8 mouse cellular contexts compared by ENCODE assay signal in the genomic region with DNA sequence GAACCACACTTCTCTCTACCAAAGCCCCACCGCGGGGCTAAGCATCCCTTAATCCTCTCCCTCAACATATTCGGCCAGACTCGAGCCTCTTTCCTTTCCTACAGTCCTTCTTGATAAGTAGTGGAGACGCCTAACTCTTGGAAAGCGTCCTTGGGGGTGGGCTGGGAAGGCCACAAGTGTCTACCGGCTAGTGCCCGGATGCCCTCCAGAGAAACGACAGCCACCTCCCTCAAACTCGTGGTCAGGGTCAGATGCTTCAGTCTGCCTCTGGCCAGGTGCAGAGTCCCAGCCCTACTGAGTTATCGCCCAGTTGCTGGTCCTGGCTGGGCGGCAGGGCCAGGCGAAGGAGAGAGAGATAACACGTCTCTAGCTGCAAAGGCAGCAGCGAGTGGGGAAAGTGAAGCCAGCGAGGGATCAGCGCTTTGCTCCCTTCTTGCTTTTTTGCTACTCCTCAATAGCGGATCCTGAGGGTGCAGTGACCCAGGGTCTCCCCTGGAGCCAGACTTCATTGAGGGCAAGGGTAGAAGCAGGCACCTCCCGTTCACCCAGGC. TPM values are rescaled to one million over a fixed set of nuclear protein-coding genes. Genes with fewer than 3 reads are reported as not detected.
DNase-seq lines count a peak whose midpoint lies in the region; ATAC-seq lines count a peak whose summit lies in the region.

No protein-coding gene starts in this region.

- H3K36me3 ChIP-seq in embryonic facial prominence, embryonic 14.5 days (ENCODE audit: control insufficient read depth, insufficient read depth, low read length): no peaks in the 10 kb centered on the region
- H3K36me3 ChIP-seq in midbrain, embryonic 13.5 days: no peaks in the 10 kb centered on the region

- H3K4me2 ChIP-seq in embryonic facial prominence, embryonic 14.5 days (ENCODE audit: low read depth, low read length): peak overlapping the region; percentile 97
- peak overlapping the region; percentile 70 for H3K4me2 ChIP-seq in midbrain, embryonic 13.5 days (replicated peaks)

- no peak overlapping the region for H3K27ac ChIP-seq in embryonic facial prominence, embryonic 14.5 days (replicated peaks; ENCODE audit: low read depth, low read length)
- H3K27ac ChIP-seq in midbrain, embryonic 13.5 days: no peak overlapping the region

- peaks cover 30% of the 10 kb centered on the region for H3K4me1 ChIP-seq in embryonic facial prominence, embryonic 14.5 days (ENCODE audit: control insufficient read depth, insufficient read depth, low read length)
- peaks cover 53% of the 10 kb centered on the region for H3K4me1 ChIP-seq in midbrain, embryonic 13.5 days (replicated peaks)

- peak; percentile 21 for DNase-seq in cerebellum, adult 8-10 months
- no peak for DNase-seq in cerebellum, adult 18-20 months
- DNase-seq in 3134 (ENCODE audit: extremely low read depth, insufficient read length, low spot score): peak; percentile 48
- no peak for DNase-seq in embryonic facial prominence, embryonic 14.5 days (ENCODE audit: low spot score)
- DNase-seq in induced T-regulatory cell, adult 2 months (ENCODE audit: low read depth): peak; percentile 59
- DNase-seq in frontal cortex, adult 2 months (ENCODE audit: extremely low spot score in 1 of 2, low spot score in 1 of 2): no peak

- ATAC-seq in embryonic facial prominence, embryonic 14.5 days (ENCODE audit: low read depth): no peak
- ATAC-seq in midbrain, embryonic 13.5 days: no peak
- no peak for ATAC-seq in activated CD4-positive, CD25-positive, alpha-beta regulatory T cell, adult 4 months

- H3K9ac ChIP-seq in embryonic facial prominence, embryonic 14.5 days (ENCODE audit: low read depth, low read length): peak overlapping the region; percentile 61
- H3K9ac ChIP-seq in midbrain, embryonic 13.5 days (replicated peaks): peak overlapping the region; percentile 54

- no peaks in the 10 kb centered on the region for H3K9me3 ChIP-seq in embryonic facial prominence, embryonic 14.5 days (ENCODE audit: control insufficient read depth, low read length)
- H3K9me3 ChIP-seq in midbrain, embryonic 13.5 days: no peaks in the 10 kb centered on the region

- H3K4me3 ChIP-seq in embryonic facial prominence, embryonic 14.5 days (ENCODE audit: low read depth, low read length): peak overlapping the region; percentile 74
- peak overlapping the region; percentile 44 for H3K4me3 ChIP-seq in midbrain, embryonic 13.5 days (replicated peaks)

- peaks cover 28% of the 10 kb centered on the region for H3K27me3 ChIP-seq in embryonic facial prominence, embryonic 14.5 days (replicated peaks; ENCODE audit: control insufficient read depth, insufficient read depth, low read length)
- peaks cover 25% of the 10 kb centered on the region for H3K27me3 ChIP-seq in midbrain, embryonic 13.5 days

- 13% methylated on average over 19 of the region's 19 CpGs for WGBS in embryonic facial prominence, embryonic 14.5 days
- 5% methylated on average over 19 of the region's 19 CpGs for WGBS in midbrain, embryonic 13.5 days

RNA-seq across cellular contexts. Expression of a gene that starts 0.6 kb away (rescaled TPM):
- 2.3 and 3.3 TPM in 2 replicates for polyA plus RNA-seq in embryonic facial prominence, embryonic 14.5 days (2014; fragmentation: Nextera tagmentation; extraction: Ambion mirVana)
- polyA plus RNA-seq in midbrain, embryonic 13.5 days (2015; fragmentation: Nextera tagmentation; extraction: Ambion mirVana): 2.4 and 2.6 TPM in 2 replicates
- 1 to 10 TPM; 2.3 to 2.6 TPM for polyA plus RNA-seq in activated CD4-positive, CD25-positive, alpha-beta regulatory T cell, adult 4 months (2017; shearing (Covaris generic))
- 0.48 and 0.66 TPM in 2 replicates for polyA plus RNA-seq in frontal cortex, adult 2 months (2012; rRNA removed)

RNA-seq across cellular contexts. Expression of a gene that starts 1.4 kb away (rescaled TPM):
- polyA plus RNA-seq in embryonic facial prominence, embryonic 14.5 days (2014; fragmentation: Nextera tagmentation; extraction: Ambion mirVana): 51.2 and 52.3 TPM in 2 replicates
- 16.2 and 16.3 TPM in 2 replicates for polyA plus RNA-seq in midbrain, embryonic 13.5 days (2015; fragmentation: Nextera tagmentation; extraction: Ambion mirVana)
- polyA plus RNA-seq in activated CD4-positive, CD25-positive, alpha-beta regulatory T cell, adult 4 months (2017; shearing (Covaris generic)): 10 to 100 TPM in 1 of 2 experiments, 1 to 10 TPM in 1; 9.8 to 11.2 TPM
- 7.5 and 8.6 TPM in 2 replicates for polyA plus RNA-seq in frontal cortex, adult 2 months (2012; rRNA removed)

RNA-seq across cellular contexts. Expression of a gene that starts 4.6 kb away (rescaled TPM):
- polyA plus RNA-seq in embryonic facial prominence, embryonic 14.5 days (2014; fragmentation: Nextera tagmentation; extraction: Ambion mirVana): not detected in 2 replicates
- polyA plus RNA-seq in midbrain, embryonic 13.5 days (2015; fragmentation: Nextera tagmentation; extraction: Ambion mirVana): 0.12 and 0.14 TPM in 2 replicates
- 1 to 10 TPM in 1 of 2 experiments, under 1 TPM in 1; 0.85 to 1.6 TPM for polyA plus RNA-seq in activated CD4-positive, CD25-positive, alpha-beta regulatory T cell, adult 4 months (2017; shearing (Covaris generic))
- not detected in 2 replicates for polyA plus RNA-seq in frontal cortex, adult 2 months (2012; rRNA removed)

RNA-seq across cellular contexts. Expression of a gene that starts 21.0 kb away (rescaled TPM):
- 15.1 and 16.7 TPM in 2 replicates for polyA plus RNA-seq in embryonic facial prominence, embryonic 14.5 days (2014; fragmentation: Nextera tagmentation; extraction: Ambion mirVana)
- 13.6 and 14.9 TPM in 2 replicates for polyA plus RNA-seq in midbrain, embryonic 13.5 days (2015; fragmentation: Nextera tagmentation; extraction: Ambion mirVana)
- polyA plus RNA-seq in activated CD4-positive, CD25-positive, alpha-beta regulatory T cell, adult 4 months (2017; shearing (Covaris generic)): 1 to 10 TPM; 8.6 to 9.2 TPM
- polyA plus RNA-seq in frontal cortex, adult 2 months (2012; rRNA removed): 196 and 197 TPM in 2 replicates

RNA-seq across cellular contexts. Expression of a gene that starts 24.9 kb away (rescaled TPM):
- 11.4 and 11.6 TPM in 2 replicates for polyA plus RNA-seq in embryonic facial prominence, embryonic 14.5 days (2014; fragmentation: Nextera tagmentation; extraction: Ambion mirVana)
- 20.8 and 27.6 TPM in 2 replicates for polyA plus RNA-seq in midbrain, embryonic 13.5 days (2015; fragmentation: Nextera tagmentation; extraction: Ambion mirVana)
- polyA plus RNA-seq in activated CD4-positive, CD25-positive, alpha-beta regulatory T cell, adult 4 months (2017; shearing (Covaris generic)): 1 to 10 TPM in 1 of 2 experiments, under 1 TPM in 1; 0.93 to 1.2 TPM
- 140 and 156 TPM in 2 replicates for polyA plus RNA-seq in frontal cortex, adult 2 months (2012; rRNA removed)

Comparison
In these comparisons a context has a peak if more than half of its experiments do, and no peak if none do; other contexts are left out.
1. DNase-seq: peak in cerebellum, adult 8-10 months (single experiment), 3134 (single experiment) and induced T-regulatory cell, adult 2 months (single experiment); none in cerebellum, adult 18-20 months (0 of 2), embryonic facial prominence, embryonic 14.5 days (single experiment) and frontal cortex, adult 2 months (0 of 2).